Mouse (Mus musculus): ENCODE results near the gene Atp6v0d1. TPM values are rescaled to one million over a fixed set of nuclear protein-coding genes. Genes with fewer than 3 reads are reported as not detected.
A peak's percentile ranks its signal among the peaks of the same experiment; 100 is the strongest.

Gene Atp6v0d1
- polyA plus RNA-seq, 1 experiment from 2014 or later: 143 TPM

- 93% methylated on average over 8 of the region's 8 CpGs for WGBS
Observed at GRCm38 (mm10) chr8:105475742-105476141, 90.1 kb downstream of the Atp6v0d1 start.

GRCm38 (mm10) chr8:105475254-105475653 is 90.6 kb downstream of the Atp6v0d1 start:
- no peak overlapping the region for H3K27ac ChIP-seq
- H3K4me2 ChIP-seq (replicated peaks): no peak overlapping the region
- H3K27me3 ChIP-seq (replicated peaks): peaks cover 9% of the 10 kb centered on the region; the same call in 1 of the 2 replicates
- H3K9me3 ChIP-seq: no peaks in the 10 kb centered on the region
- peak overlapping the region; percentile 5; the same call in 1 of the 2 replicates for H3K9ac ChIP-seq
- 34% methylated on average over 4 of the region's 4 CpGs for WGBS
- no peak overlapping the region for H3K4me3 ChIP-seq
- H3K36me3 ChIP-seq: peaks cover 3% of the 10 kb centered on the region; the same call in 1 of the 2 replicates
- ATAC-seq (ENCODE audit: low FRiP score, low read depth): no peak
- peaks cover 56% of the 10 kb centered on the region for H3K4me1 ChIP-seq

More at GRCm38 (mm10) chr8:105475742-105476141, 90.1 kb downstream of the Atp6v0d1 start:
- Histone ChIP-seq H3K27ac (no peak overlapping the region), H3K27me3 (replicated peaks) (peaks cover 9% of the 10 kb centered on the region; the same call in 1 of the 2 replicates), H3K4me1 (peaks cover 51% of the 10 kb centered on the region), H3K4me2 (replicated peaks) (no peak overlapping the region), H3K4me3 (no peak overlapping the region), H3K9me3 (no peaks in the 10 kb centered on the region), H3K36me3 (peaks cover 3% of the 10 kb centered on the region; the same call in 1 of the 2 replicates), H3K9ac (no peak overlapping the region)
- no peak for ATAC-seq (ENCODE audit: low FRiP score, low read depth)

DNA sequence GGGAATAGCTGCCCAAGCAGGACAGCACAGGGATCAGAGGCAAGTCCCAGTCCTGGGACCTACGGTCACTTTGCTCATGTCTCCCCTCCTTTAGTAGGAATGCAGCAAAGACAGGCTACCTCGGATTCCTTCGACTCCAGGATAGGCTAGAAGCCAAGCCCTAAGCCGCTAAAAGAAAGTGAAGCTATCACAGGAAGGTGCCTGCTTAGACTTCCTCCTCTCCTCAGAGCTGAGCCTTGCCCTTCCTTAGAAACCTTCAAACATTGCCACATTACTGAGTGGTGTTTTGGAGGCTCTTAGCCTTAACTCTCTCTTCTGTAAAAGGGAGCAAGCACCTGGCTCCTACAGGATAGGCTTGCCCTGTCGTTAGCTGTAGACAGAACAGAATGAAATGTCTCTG is 91.2 kb downstream of the Atp6v0d1 start:
- H3K27ac ChIP-seq: peak overlapping the region; percentile 17; the same call in 1 of the 2 replicates
- H3K4me2 ChIP-seq (replicated peaks): peak overlapping the region; percentile 38
- H3K36me3 ChIP-seq: peaks cover 3% of the 10 kb centered on the region; the same call in 1 of the 2 replicates
- no peaks in the 10 kb centered on the region for H3K9me3 ChIP-seq
- peaks cover 62% of the 10 kb centered on the region for H3K4me1 ChIP-seq
- WGBS: 47% methylated on average over 5 of the region's 5 CpGs
- H3K9ac ChIP-seq: 0 out of 2 replicates have a peak overlapping the region, but pooled peaks have one; percentile 13
- H3K27me3 ChIP-seq (replicated peaks): peaks cover 9% of the 10 kb centered on the region; the same call in 1 of the 2 replicates
- H3K4me3 ChIP-seq: no peak overlapping the region
- ATAC-seq (ENCODE audit: low FRiP score, low read depth): no peak

MicroRNA genes within 50 kb of the gene (microRNA counts, 519-probe panel; counts per million panel counts)
- microRNA mmu-miR-1966: 3,170 counts per million, percentile 71 among the panel's probes with 10 or more counts

Small RNA genes lying within 50 kb of the gene (microRNA-seq; reads per million reads assigned to microRNA genes)
- not detected for gene Mir1966

Other genes starting within 250 kb of the Atp6v0d1 start
- 1.2 and 1.3 TPM in 2 replicates for gene Lrrc29, start 239.8 kb downstream of the Atp6v0d1 start, polyA plus RNA-seq (2016; fragmentation: Nextera tagmentation; extraction: Ambion mirVana)
- 112 and 113 TPM in 2 replicates for gene Tmem208, start 239.7 kb downstream of the Atp6v0d1 start, polyA plus RNA-seq (2016; fragmentation: Nextera tagmentation; extraction: Ambion mirVana)
- gene Fhod1, start 218.1 kb downstream of the Atp6v0d1 start, polyA plus RNA-seq (2016; fragmentation: Nextera tagmentation; extraction: Ambion mirVana): 0.92 and 0.98 TPM in 2 replicates
- 4.4 and 4.5 TPM in 2 replicates for gene Slc9a5, start 217.2 kb downstream of the Atp6v0d1 start, polyA plus RNA-seq (2016; fragmentation: Nextera tagmentation; extraction: Ambion mirVana)
- gene Plekhg4, start 192.8 kb downstream of the Atp6v0d1 start, polyA plus RNA-seq (2016; fragmentation: Nextera tagmentation; extraction: Ambion mirVana): 0.35 and 0.75 TPM in 2 replicates
- gene Kctd19, start 152.5 kb downstream of the Atp6v0d1 start, polyA plus RNA-seq (2016; fragmentation: Nextera tagmentation; extraction: Ambion mirVana): not detected in 2 replicates
- 1.6 and 1.8 TPM in 2 replicates for gene Lrrc36, start 152.5 kb downstream of the Atp6v0d1 start, polyA plus RNA-seq (2016; fragmentation: Nextera tagmentation; extraction: Ambion mirVana)
- gene Tppp3, start 94.5 kb downstream of the Atp6v0d1 start, polyA plus RNA-seq (2016; fragmentation: Nextera tagmentation; extraction: Ambion mirVana): 242 and 246 TPM in 2 replicates
- gene Zdhhc1, start 69.1 kb downstream of the Atp6v0d1 start, polyA plus RNA-seq (2016; fragmentation: Nextera tagmentation; extraction: Ambion mirVana): 29.0 and 30.7 TPM in 2 replicates
- gene Hsd11b2, start 47.3 kb downstream of the Atp6v0d1 start, polyA plus RNA-seq (2016; fragmentation: Nextera tagmentation; extraction: Ambion mirVana): 23.8 and 25.7 TPM in 2 replicates
- gene Ripor1, start 39.2 kb upstream of the Atp6v0d1 start, polyA plus RNA-seq (2016; fragmentation: Nextera tagmentation; extraction: Ambion mirVana): 21.3 and 22.1 TPM in 2 replicates
- gene Ctcf, start 70.5 kb upstream of the Atp6v0d1 start, polyA plus RNA-seq (2016; fragmentation: Nextera tagmentation; extraction: Ambion mirVana): 120 and 127 TPM in 2 replicates
- 1.5 and 2.0 TPM in 2 replicates for gene Agrp, start 71.3 kb upstream of the Atp6v0d1 start, polyA plus RNA-seq (2016; fragmentation: Nextera tagmentation; extraction: Ambion mirVana)
- 12.4 and 13.8 TPM in 2 replicates for gene Carmil2, start 120.2 kb upstream of the Atp6v0d1 start, polyA plus RNA-seq (2016; fragmentation: Nextera tagmentation; extraction: Ambion mirVana)
- 84.1 and 90.7 TPM in 2 replicates for gene Acd, start 135.1 kb upstream of the Atp6v0d1 start, polyA plus RNA-seq (2016; fragmentation: Nextera tagmentation; extraction: Ambion mirVana)
- gene Pard6a, start 135.1 kb upstream of the Atp6v0d1 start, polyA plus RNA-seq (2016; fragmentation: Nextera tagmentation; extraction: Ambion mirVana): 31.9 and 38.5 TPM in 2 replicates
- not detected in 2 replicates for gene 4933405L10Rik, start 141.6 kb upstream of the Atp6v0d1 start, polyA plus RNA-seq (2016; fragmentation: Nextera tagmentation; extraction: Ambion mirVana)
- gene Enkd1, start 142.2 kb upstream of the Atp6v0d1 start, polyA plus RNA-seq (2016; fragmentation: Nextera tagmentation; extraction: Ambion mirVana): 19.4 and 20.3 TPM in 2 replicates
- gene Gfod2, start 192.6 kb upstream of the Atp6v0d1 start, polyA plus RNA-seq (2016; fragmentation: Nextera tagmentation; extraction: Ambion mirVana): 63.1 and 64.6 TPM in 2 replicates